Mouse (Mus musculus): ENCODE measurements around the gene Neurod2.
A peak's percentile ranks its signal among the peaks of the same experiment; 100 is the strongest.

The Neurod2 gene

GRCm38 (mm10) chr11:98353651-98354211 is 24.3 kb upstream of the Neurod2 start:
- peak; percentile 60 to 85 for DNase-seq

GRCm38 (mm10) chr11:98352272-98352990 is 23.0 kb upstream of the Neurod2 start:
- DNase-seq, result no peak

DNA sequence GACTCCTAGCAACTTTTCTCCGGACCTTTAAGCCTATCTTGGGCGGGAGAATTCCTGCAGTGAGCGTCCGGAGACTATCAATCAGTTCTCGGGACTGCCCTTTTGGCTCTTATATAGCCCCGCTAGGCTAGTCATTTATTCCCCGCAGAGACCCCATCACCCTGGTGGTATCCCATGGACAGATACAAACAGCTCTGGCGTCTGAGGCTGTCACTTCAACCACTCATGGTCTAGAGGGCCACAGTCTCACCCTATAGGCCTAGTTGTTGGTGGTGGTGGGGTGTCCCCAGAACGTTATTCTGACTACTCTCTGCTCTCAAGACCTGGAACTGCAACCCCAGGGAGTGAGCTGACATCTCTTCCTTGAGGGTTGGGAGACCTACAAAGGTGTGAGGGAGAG is 19.9 kb upstream of the Neurod2 start:
- DNase-seq, result no peak

DNA sequence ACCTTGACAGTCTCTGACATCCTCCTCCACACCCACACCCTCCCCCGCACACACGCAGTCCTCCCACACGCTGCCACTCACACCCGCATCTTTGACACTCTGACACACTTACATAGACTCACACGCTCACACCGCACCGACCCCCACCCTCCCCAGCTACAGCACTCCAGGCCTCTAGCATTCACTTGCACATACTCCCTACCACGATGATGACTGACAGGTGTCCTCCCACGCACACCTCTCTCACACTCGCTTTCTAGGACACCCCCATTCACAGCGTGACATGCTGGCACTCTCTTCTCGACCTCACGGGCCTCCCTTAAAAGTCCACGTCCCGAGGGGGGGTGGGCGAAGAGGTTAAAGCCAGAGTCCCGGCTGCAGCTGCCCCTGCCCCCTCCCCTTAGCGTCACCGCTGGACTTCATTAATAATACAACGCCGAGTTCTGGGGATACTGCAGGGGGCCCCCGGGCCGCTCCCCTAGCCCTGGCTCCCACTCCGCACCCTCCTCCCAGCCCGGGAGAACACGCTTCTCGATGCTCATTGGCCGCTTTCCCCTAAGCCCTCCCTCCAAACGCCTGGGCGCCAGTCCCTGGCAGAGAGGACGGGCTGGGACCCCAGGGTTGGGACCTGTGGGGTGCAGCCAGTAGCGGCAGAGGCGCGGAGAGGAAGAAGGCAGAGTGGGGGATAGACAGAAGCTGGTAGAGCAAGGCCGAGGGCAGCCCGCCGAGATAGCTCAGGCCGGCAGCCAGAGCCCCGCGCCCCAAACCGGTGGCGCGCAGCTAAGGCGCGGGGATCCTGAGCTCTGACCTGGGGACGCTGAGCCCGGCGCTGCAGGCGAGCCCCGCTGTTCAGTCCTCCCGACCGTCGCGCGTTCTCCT is 18.9 kb upstream of the Neurod2 start, which contains the start of gene Ppp1r1b:
Gene Ppp1r1b, plus strand, starts transcription at position 322 of the 879 bp plus-strand sequence.
- DNase-seq, result peak; percentile 65 to 88

DNA sequence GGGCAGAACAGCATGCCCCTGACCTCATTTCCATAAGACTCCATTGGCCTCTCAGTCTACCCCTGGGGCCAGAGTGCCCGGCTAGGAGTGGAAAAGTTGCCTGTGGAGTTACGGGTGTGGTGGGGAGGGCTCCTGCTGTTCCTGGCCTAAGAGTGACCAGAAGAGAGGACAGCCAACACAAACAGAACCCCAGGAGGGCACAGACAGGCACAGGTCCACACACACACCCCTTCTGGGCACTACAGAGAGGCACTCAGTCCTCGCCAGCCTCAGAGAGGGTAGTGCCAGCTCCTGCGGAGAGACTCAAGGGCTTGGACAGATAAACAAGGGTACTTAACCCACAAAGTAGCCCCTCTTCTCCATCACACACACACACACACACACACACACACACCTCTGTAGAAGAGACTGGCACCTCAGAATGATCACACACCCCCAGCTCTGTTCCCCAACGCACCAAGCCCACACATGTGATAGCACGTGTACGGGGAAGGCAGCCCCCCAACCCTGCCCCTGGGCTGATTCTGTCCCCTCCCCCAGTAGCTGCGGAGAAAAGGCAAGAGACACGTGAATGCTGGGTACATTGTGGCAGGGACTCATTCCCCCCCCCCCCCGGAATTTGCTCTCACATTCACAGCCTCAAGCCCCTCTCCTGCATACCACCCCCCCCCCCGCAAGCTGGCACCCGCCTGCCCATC is 18.1 kb upstream of the Neurod2 start:
- peak; percentile 48 to 82 for DNase-seq

DNA sequence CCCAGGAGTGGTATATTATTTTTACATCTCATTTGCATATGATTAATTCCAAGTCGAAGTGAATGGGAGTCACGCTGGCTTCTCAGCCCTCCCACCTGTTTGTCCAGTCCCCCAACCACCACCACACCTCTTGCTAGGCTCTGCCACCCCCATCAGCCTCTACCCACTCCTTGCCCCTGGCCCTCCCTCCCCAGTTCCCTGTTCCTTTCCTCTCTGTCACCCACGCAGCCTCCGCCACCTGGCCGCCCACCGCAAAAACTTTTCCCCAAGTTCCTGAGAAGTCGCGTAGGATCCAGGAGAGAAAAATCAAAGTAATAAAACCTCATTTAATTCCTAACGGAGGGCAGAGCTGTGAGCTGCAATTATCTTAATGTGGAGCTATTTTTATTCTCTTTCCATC is 16.7 kb upstream of the Neurod2 start:
- DNase-seq, result peak in 1 of 2 experiments; percentile 62

GRCm38 (mm10) chr11:98345253-98345652 is 15.8 kb upstream of the Neurod2 start:
- peak; percentile 86 to 87 for DNase-seq

DNA sequence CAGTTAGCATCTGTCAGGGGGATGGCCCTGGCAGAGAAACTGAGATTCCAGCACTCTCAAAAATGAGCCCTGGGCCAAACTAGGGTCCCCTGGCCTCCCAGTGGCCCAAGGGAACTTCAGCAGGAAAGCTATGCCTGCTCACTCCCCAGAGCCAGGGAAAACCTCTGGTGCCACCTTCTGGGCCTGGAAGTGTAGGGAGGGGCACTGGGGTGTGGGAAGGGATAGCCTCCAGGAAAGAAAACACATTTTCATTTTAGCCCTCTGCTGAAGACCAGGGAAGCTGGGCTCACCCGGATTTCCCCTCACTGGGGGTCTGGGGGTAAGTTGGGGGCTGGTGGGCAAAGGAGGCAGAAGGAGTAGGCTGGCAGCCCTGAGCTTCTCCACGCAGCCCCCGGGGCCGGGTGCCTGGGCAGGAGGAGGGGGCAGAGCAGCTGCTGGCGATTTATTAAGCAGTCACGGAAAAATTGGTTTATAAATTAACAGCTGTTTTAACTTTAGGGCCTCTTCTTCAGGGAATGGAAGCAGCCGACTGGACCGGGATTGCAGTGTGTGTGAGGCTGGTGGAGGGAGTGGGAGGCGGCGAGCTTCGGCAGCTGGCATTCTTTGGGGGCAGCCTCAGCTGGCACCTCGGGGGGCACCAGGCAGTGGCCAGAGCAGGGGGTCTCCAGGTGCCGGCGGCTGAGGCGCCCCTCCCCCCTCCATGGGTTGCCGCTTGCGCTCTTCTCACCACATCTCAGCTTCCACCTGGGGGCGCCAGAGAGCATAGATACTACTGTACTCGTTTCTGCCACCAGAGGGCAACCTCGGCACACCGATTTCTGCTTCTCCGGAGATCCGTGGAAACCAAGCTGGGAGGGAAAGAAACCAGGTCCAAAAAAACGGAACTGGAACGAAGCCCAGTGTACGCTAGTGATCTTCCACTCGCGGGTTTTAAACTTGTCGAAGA is 12.8 kb upstream of the Neurod2 start:
- DNase-seq, result peak; percentile 89 to 97

GRCm38 (mm10) chr11:98341174-98341573 is 11.7 kb upstream of the Neurod2 start:
- DNase-seq, result no peak

DNA sequence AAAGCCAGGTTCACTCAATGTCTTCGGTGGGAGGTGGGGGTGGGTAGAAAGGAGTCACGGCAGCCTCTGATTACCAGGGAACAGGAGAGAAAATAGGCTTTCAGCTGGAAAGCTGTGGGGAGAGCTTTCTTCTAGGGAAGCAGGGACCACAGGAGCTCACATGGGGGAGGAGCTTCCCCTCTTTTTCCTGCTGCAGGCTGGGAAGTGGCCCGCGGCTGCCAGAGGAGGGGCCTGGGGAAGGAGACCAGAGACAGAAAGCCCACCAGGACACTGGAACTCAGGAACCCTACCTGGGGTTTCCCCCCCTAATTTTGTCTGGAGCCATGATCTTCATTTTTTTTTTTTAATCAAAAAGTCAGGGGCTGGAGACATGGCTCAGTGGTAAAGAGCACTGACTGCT is 11.1 kb upstream of the Neurod2 start:
- DNase-seq, result no peak

GRCm38 (mm10) chr11:98339679-98340287 is 10.3 kb upstream of the Neurod2 start:
- no peak for DNase-seq

- DNase-seq, result peak; percentile 30 to 62
These were observed 9.6 kb upstream of the Neurod2 start for GRCm38 (mm10) chr11:98339071-98339501.

DNA sequence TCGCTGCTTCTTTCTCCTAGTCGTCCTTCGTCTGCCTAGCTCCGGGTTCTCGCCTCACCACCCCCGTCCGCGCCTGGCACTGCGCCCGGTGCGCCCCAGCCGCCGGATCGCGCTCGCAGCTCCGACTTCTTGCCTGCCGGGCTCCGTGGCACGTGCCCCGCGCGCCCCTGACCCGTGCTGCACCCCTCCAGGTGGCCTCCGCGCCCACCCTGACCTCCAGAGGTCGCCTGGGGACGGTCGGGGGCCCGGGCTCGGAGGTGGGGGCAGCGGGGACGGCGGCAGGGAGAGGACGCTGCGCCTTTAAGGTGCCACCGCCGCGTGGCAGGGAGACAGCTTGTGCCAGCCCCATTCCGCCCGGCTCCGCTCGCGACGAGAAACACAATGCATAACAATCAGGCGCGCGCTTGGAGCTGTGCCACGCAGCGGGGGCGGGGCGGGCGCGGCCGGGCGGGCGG is 9.1 kb upstream of the Neurod2 start:
- peak; percentile 68 to 80 for DNase-seq

DNA sequence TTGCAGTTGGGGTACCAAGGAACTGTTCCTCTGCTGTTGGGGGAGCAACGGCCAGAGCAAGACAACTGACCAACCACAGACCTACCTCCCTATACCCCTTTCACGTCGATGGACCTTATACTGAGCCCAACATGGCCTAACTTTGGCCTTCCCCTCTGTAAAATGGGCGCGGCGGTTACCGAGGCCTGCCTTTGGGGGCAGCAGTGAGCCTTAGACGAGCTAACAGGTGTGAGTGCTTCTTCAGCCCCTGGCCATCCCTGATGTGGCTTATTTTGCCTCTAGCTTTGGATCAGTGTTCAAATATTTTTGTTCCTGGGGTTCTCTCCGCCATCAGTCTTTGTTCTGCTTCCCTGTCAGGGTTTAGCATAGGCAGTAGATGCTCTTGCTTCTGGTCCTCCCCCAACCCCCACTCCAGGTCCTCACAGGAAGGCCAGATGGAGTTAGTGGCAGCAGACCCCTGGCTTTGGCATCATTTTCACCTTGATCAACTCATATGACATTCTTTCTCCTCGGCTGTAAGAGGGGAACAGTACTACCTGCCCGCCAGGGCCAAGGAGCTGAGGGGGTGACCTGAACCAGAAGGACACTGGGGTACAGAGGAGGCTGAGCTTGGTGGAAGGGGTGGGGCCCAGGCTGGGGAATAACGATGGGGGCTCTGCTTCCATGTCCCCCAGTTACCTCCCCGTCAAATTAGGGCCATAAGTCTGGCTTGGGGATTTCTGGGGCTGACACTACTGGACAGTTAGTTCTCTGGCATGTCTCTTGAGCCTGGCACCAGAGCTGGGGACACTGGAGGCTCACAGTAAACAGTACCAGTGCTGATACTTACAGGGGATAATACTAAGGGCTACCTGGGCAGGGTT is 7.0 kb upstream of the Neurod2 start:
- peak in 1 of 2 experiments; percentile 53 for DNase-seq

DNA sequence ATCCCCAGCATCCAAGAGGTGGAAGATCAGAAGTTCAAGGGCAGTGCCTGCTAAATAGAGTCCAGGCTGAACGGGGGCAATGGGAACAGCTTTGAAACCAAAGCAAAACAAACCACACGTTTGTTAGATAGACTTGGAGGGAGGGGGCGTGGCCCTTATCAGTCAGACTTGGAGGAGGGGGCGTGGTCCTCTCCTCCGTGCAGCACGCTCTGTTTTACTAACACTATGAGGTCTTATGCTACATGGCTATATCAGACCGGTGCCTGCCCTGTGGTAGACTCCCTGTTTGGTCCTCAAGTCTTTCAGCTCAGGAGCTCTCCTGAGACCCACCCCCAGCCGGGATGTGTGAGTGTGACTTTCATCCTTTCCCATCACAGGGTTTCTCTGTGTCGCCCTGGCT is 5.8 kb upstream of the Neurod2 start:
- DNase-seq, result no peak

DNA sequence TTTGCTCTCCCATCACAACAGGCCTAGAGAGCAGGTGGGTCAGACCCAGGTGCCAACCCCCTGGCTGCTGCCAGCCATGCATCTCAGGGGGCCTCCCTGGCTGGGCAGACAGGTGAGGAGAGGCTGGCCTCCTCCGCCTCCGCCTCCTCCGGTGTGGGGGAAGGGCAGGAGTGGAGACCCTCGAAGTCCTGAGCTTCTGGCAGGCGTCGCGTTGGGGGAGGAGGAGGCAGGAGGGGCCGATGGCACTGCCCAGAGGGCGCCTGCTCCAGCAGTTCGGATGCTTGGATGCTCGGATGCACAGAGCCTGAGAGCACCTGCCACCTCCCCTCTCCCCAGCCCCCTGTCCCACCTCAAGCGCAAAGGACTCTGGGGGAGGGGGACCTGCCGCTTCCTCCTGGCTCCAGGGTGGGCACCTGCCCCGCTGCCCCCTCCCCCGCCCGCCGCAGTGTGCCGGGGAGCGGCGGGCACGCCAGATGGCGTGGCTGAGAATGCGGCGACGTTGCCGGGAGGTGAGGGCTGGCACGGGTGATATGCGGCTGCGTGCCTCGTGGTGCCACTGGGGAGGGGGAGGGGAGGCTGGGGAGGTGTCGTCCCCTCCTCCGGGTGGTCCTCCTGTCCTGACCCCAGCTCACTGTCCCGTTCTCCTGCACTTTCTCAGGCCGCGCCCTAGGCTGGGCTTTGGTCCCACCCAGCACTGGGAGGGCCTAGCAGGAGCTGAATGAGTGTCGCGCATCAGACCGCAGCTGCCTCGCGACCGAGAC is 4.7 kb upstream of the Neurod2 start:
- no peak for DNase-seq

- no peak for DNase-seq
These were observed 3.8 kb upstream of the Neurod2 start for GRCm38 (mm10) chr11:98333263-98333696.

GRCm38 (mm10) chr11:98332841-98333240 is 3.4 kb upstream of the Neurod2 start:
- DNase-seq, result no peak

DNA sequence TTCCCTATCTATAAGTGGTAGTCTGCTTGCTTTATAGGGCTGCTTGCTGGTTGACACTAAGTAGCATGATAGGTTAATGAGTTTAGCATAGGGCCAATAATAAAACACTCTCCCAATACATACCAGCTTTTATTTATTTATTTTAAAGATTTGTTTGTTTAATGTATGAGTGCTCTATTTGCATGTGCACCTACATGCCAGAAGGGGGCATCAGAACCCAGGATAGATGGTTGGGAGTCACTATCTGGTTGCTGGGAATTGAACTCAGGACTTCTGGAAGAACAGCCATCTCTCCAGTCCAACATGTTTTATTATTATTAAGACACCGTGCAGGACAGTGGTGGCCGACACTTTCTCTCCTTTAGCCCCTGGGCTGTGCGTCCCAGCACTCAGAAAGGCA is 2.7 kb upstream of the Neurod2 start:
- DNase-seq, result no peak
